Mouse (Mus musculus) forebrain, embryonic 15.5 days (tissue): Measurements from ENCODE around the gene Arhgap18. TPM values are rescaled to one million over a fixed set of nuclear protein-coding genes. Genes with fewer than 3 reads are reported as not detected.
"Not testable (repeated sequence)": the region's sequence is repeated elsewhere in the genome, so short reads cannot be mapped to it uniquely, and the experiment has no call there.

ENCODE experiments used
- ATAC-seq: fragments of 200-750 bp; cut with Nextera tagmentation; replicated peaks from 2 replicates; pipeline ENCODE4 v1.8.0; 2017; ENCODE audit warnings: mild to moderate bottlenecking, moderate TSS enrichment, moderate library complexity
- H3K27ac ChIP-seq: fragments of 300-500 bp; sonication (generic); replicated peaks from 2 replicates; pipeline ENCODE4 v1.5.1; 2015; ENCODE audit warnings: mild to moderate bottlenecking, inconsistent platforms
- H3K27me3 ChIP-seq: fragments of 300-500 bp; sonication (generic); 2 replicates; pipeline ENCODE4 v1.6.1; 2015; ENCODE audit warnings: inconsistent platforms
- H3K36me3 ChIP-seq: fragments of 300-500 bp; sonication (generic); 2 replicates; pipeline ENCODE4 v1.6.1; 2015; ENCODE audit warnings: mild to moderate bottlenecking, inconsistent platforms
- H3K4me1 ChIP-seq: fragments of 300-500 bp; sonication (generic); 2 replicates; pipeline ENCODE4 v1.6.1; 2015; ENCODE audit warnings: inconsistent platforms
- H3K4me2 ChIP-seq: fragments of 300-500 bp; sonication (generic); replicated peaks from 2 replicates; pipeline ENCODE4 v1.6.1; 2015; ENCODE audit warnings: mild to moderate bottlenecking, inconsistent platforms
- H3K4me3 ChIP-seq: fragments of 300-500 bp; sonication (generic); 2 replicates; pipeline ENCODE4 v1.5.1; 2015; ENCODE audit warnings: mild to moderate bottlenecking, inconsistent platforms
- H3K9ac ChIP-seq: fragments of 300-500 bp; sonication (generic); replicated peaks from 2 replicates; pipeline ENCODE4 v1.6.1; 2015; ENCODE audit warnings: mild to moderate bottlenecking, inconsistent platforms
- H3K9me3 ChIP-seq: fragments of 300-500 bp; sonication (generic); 2 replicates; pipeline ENCODE4 v1.6.1; 2016; ENCODE audit warnings: inconsistent platforms
- WGBS: fragments of 180-500 bp; shearing (Covaris S2); methylation state at CpG from one replicate; pipeline ENCODE4 v1.1.7; 2015; ENCODE audit warnings: mixed read lengths; 5-methylcytosine and 5-hydroxymethylcytosine counted together
- polyA plus RNA-seq: library from polyadenylated mRNA; unstranded; fragments of >200 nt; fragmentation: Nextera tagmentation; extraction: Ambion mirVana; gene quantifications from 2 replicates; pipeline ENCODE4 v1.2.1, GENCODE M21; 2015

Arhgap18 gene
- polyA plus RNA-seq, 1 experiment from 2014 or later: 14.4 TPM

DNA sequence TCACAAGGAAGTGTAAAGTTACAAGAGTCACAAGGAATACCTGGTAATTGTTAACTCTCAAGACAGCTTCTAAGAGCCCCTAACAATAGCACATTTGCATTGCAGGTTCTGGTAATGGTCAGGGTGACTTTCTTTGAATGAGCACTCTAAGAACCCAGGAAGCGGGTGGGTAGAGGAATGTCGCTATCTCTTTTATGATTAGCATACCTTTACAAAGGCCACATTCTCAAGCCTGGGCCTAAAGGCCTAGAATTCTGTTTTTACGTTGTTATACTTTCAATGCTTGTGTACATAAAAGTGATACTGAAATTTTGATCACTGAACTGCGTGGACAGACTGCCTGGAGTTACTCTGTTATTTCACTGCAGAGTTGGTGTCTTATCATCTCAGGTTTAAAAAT, 185.2 kb downstream of the Arhgap18 start:
- not testable (repeated sequence) for H3K4me3 ChIP-seq, H3K36me3 ChIP-seq, H3K4me2 ChIP-seq, H3K27me3 ChIP-seq, H3K9ac ChIP-seq, H3K9me3 ChIP-seq, H3K4me1 ChIP-seq, ATAC-seq, H3K27ac ChIP-seq
- WGBS: 90% methylated on average over 4 of the region's 4 CpGs

- H3K27ac ChIP-seq: no peak overlapping the region
- H3K4me2 ChIP-seq: no peak overlapping the region
- H3K36me3 ChIP-seq: no peaks in the 10 kb centered on the region
- H3K9ac ChIP-seq: no peak overlapping the region
- no peak overlapping the region for H3K4me3 ChIP-seq
- ATAC-seq: no peak
- no peaks in the 10 kb centered on the region for H3K27me3 ChIP-seq
- no peaks in the 10 kb centered on the region for H3K9me3 ChIP-seq
- no peaks in the 10 kb centered on the region for H3K4me1 ChIP-seq
- 68% methylated on average over 1 of the region's 1 CpGs for WGBS
Observed at GRCm38 (mm10) chr10:26939549-26939948, 186.3 kb downstream of the Arhgap18 start.

GRCm38 (mm10) chr10:26948331-26948730, 195.1 kb downstream of the Arhgap18 start:
- H3K4me1 ChIP-seq: no peaks in the 10 kb centered on the region
- H3K27ac ChIP-seq: no peak overlapping the region
- ATAC-seq: no peak
- H3K36me3 ChIP-seq: no peaks in the 10 kb centered on the region
- 73% methylated on average over 2 of the region's 2 CpGs for WGBS
- H3K4me3 ChIP-seq: no peak overlapping the region
- no peak overlapping the region for H3K4me2 ChIP-seq
- H3K9ac ChIP-seq: no peak overlapping the region
- H3K9me3 ChIP-seq: no peaks in the 10 kb centered on the region
- no peaks in the 10 kb centered on the region for H3K27me3 ChIP-seq

GRCm38 (mm10) chr10:26949667-26950066, 196.4 kb downstream of the Arhgap18 start:
- Histone ChIP-seq H3K9me3 (no peaks in the 10 kb centered on the region), H3K4me3 (no peak overlapping the region), H3K27me3 (no peaks in the 10 kb centered on the region), H3K9ac (no peak overlapping the region), H3K4me1 (no peaks in the 10 kb centered on the region), H3K4me2 (no peak overlapping the region), H3K27ac (no peak overlapping the region), H3K36me3 (no peaks in the 10 kb centered on the region)
- WGBS: 78% methylated on average over 8 of the region's 8 CpGs
- ATAC-seq: no peak

- Histone ChIP-seq H3K4me3 (no peak overlapping the region), H3K27ac (no peak overlapping the region), H3K27me3 (no peaks in the 10 kb centered on the region), H3K4me2 (no peak overlapping the region), H3K36me3 (no peaks in the 10 kb centered on the region), H3K9me3 (no peaks in the 10 kb centered on the region), H3K9ac (no peak overlapping the region), H3K4me1 (no peaks in the 10 kb centered on the region)
- no peak for ATAC-seq
- 86% methylated on average over 7 of the region's 7 CpGs for WGBS
Observed at GRCm38 (mm10) chr10:26950448-26950847, 197.2 kb downstream of the Arhgap18 start.

DNA sequence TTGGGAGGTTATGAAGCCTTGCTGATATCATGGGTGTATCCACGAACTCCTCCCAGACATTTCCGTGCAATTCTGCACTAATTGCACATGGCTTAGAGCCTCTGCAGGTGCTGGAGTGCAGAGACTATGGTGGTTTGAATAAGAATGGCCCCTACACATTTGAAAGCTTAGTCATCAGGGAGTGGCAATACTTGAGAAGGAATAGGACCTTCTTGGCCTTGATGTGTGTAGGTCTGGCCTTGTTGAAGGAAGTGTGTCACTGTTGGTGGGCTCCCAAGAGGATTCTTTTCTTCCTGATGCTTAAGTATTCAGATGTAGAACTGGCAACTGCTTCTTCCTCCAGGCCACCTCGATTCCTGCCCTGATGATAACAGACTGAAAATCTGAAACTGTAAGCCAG, 205.3 kb downstream of the Arhgap18 start:
- 74% methylated on average over 3 of the region's 3 CpGs for WGBS
- Histone ChIP-seq H3K36me3 (no peaks in the 10 kb centered on the region), H3K9ac (no peak overlapping the region), H3K4me2 (no peak overlapping the region), H3K4me1 (no peaks in the 10 kb centered on the region), H3K27ac (no peak overlapping the region), H3K9me3 (no peaks in the 10 kb centered on the region), H3K27me3 (no peaks in the 10 kb centered on the region), H3K4me3 (no peak overlapping the region)
- ATAC-seq: no peak
